Mouse (Mus musculus): ENCODE measurements around the gene Tesmin. TPM values are rescaled to one million over a fixed set of nuclear protein-coding genes. Genes with fewer than 3 reads are reported as not detected.

The Tesmin gene
- polyA plus RNA-seq, 1 experiment from 2014 or later = 0.39 TPM

DNA sequence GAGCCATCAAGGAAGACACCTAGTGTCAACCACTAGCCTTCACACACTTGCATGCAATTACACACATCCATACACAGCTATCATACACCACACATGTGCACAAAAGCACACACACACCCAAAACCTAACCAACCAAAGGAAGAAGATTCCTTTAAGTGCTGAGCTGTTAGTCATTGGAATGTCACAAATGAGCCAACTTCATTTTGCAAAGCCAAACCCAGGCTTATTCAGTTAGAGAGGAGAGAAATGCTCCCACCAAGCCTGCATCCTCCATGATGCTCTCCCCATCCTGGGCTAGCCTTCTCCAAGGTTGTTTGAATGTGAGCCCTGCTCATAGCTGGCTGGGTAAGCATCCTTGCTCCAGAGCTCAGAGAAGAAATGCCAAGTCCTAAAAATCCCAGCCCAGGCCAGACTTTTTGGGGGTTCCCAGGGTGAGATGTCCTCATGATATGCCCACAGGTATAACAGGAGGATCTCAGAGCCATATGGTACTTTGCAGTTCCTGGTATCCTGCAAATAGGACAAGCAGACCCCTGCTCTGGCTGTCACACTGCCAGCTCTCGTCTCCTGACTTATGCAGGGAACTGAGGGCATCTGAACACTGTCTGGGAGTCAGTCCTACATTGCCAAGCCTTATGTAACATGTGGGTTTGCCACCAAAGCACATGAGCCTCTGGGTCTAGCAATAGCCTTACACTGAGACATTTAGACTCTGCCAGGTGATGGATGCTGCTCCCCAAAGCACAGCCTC lies 17.0 kb downstream of the Tesmin start:
- Histone ChIP-seq H3K27ac (ENCODE audit: low read depth) (no peak overlapping the region), H3K9ac (no peak overlapping the region), H3K4me3 (ENCODE audit: low read depth, low read length) (no peak overlapping the region), H3K27me3 (ENCODE audit: insufficient read depth, low read length) (no peaks in the 10 kb centered on the region), H3K4me2 (no peak overlapping the region), H3K9me3 (ENCODE audit: low read depth, low read length) (no peaks in the 10 kb centered on the region), H3K36me3 (ENCODE audit: insufficient read depth) (no peaks in the 10 kb centered on the region), H3K4me1 (ENCODE audit: insufficient read depth) (no peaks in the 10 kb centered on the region)
- ATAC-seq (ENCODE audit: insufficient read depth) = no peak
- no peak for TF ChIP-seq CTCF (IDR thresholded peaks at IDR 0.05; ENCODE audit: low read depth)
- 50% methylated on average over 1 of the region's 1 CpGs for WGBS
- DNase-seq = no peak

DNA sequence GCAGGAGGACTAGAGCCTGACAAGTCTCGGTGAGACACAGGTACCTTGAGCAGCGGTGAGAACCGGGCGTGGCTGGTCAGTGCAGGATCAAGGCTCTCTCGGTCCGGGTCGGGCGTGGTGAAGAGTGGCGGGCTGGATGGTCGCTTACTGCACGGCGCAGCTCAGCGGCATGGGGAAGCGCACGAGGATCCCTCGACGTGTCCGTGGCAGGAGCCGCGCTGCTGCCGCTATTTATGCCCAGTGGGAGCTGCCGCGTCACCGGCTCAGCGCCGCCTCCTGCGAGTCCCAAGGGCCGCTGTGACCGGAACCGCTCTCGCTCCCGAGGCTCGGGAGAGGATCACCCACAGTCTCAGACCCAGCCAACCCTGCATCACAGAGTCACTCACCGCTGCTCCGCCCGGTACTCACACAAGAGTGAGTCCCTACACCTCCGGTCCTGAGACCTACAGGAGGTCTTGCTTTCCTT lies 25.6 kb downstream of the Tesmin start, which contains the start of gene Gal:
Gal (minus strand) TSS at position 277 of the 466 bp plus-strand sequence.
- H3K27me3 ChIP-seq (ENCODE audit: insufficient read depth, low read length) = peaks cover 20% of the 10 kb centered on the region
- WGBS = 1% methylated on average over 37 of the region's 37 CpGs

DNA sequence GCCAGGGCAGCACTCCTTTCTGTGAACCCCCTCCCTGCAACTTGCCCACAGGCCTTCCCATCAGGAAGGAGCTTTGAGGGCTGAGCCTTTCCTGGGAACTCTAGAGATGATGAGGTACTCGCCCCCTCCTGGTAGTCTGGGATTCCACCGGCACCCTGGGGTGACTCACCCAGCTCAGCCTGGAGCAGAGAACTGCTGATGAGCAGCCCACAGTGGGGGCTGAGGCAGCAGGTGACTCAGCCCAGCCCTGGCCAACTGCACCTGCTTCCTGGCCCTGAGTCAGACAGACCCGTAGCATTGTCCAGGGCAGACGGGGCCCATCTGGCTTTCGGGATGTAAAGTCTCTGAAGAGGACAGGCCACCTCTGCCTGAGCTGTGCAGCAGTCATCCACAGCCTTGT lies 30.6 kb downstream of the Tesmin start:
- no peak overlapping the region for H3K4me3 ChIP-seq (ENCODE audit: low read depth, low read length)
- H3K36me3 ChIP-seq (ENCODE audit: insufficient read depth) = no peaks in the 10 kb centered on the region
- 46% methylated on average over 5 of the region's 5 CpGs for WGBS
- DNase-seq = no peak
- H3K27me3 ChIP-seq (ENCODE audit: insufficient read depth, low read length) = peaks cover 4% of the 10 kb centered on the region; the same call in 1 of the 2 replicates
- H3K9me3 ChIP-seq (ENCODE audit: low read depth, low read length) = no peaks in the 10 kb centered on the region
- ATAC-seq (ENCODE audit: insufficient read depth) = no peak
- H3K4me1 ChIP-seq (ENCODE audit: insufficient read depth) = no peaks in the 10 kb centered on the region
- H3K4me2 ChIP-seq = no peak overlapping the region
- TF ChIP-seq CTCF (IDR thresholded peaks at IDR 0.05; ENCODE audit: low read depth) = no peak
- H3K27ac ChIP-seq (ENCODE audit: low read depth) = no peak overlapping the region
- no peak overlapping the region for H3K9ac ChIP-seq

More for the DNA sequence above, 25.6 kb downstream of the Tesmin start, which contains the start of gene Gal:
- H3K9me3 ChIP-seq (ENCODE audit: low read depth, low read length) = no peaks in the 10 kb centered on the region
- DNase-seq (peak; percentile 23), ATAC-seq (ENCODE audit: insufficient read depth) (peak; percentile 38; the same call in 1 of the 2 replicates)
- H3K27ac ChIP-seq (ENCODE audit: low read depth) = no peak within 1 kb of the TSS
- no peak within 1 kb of the TSS for H3K9ac ChIP-seq
- no peaks in the 10 kb centered on the region for H3K36me3 ChIP-seq (ENCODE audit: insufficient read depth)
- TF ChIP-seq CTCF (IDR thresholded peaks at IDR 0.05; ENCODE audit: low read depth) = no peak
- peak within 1 kb of the TSS; percentile 58 for H3K4me2 ChIP-seq
- peak within 1 kb of the TSS; percentile 29 for H3K4me3 ChIP-seq (ENCODE audit: low read depth, low read length)
- no peaks in the 10 kb centered on the region for H3K4me1 ChIP-seq (ENCODE audit: insufficient read depth)

DNA sequence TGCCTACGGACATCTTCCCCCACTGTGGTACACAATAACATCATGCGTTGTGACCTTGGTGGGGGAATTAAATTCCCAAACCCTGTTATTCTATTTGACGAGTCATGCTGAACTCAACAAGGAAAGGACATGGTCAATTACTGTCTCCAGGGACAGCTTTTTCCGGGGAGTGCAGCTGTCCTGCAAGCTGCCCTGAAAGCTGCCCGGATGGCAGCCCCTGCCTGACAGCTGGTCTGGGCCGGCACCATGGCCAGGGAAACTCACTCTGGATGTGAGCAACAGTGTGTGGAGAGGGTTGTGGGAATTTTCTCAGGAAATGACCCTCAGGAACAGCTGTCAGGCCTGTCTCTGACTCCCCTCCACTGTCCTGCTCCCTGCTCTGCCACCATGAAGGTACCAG lies 33.8 kb downstream of the Tesmin start:
- no peaks in the 10 kb centered on the region for H3K36me3 ChIP-seq (ENCODE audit: insufficient read depth)
- no peak for TF ChIP-seq CTCF (IDR thresholded peaks at IDR 0.05; ENCODE audit: low read depth)
- DNase-seq = no peak
- no peak for ATAC-seq (ENCODE audit: insufficient read depth)
- no peak overlapping the region for H3K27ac ChIP-seq (ENCODE audit: low read depth)
- no peak overlapping the region for H3K4me2 ChIP-seq
- no peak overlapping the region for H3K9ac ChIP-seq
- no peak overlapping the region for H3K4me3 ChIP-seq (ENCODE audit: low read depth, low read length)
- 65% methylated on average over 6 of the region's 6 CpGs for WGBS
- H3K27me3 ChIP-seq (ENCODE audit: insufficient read depth, low read length) = no peaks in the 10 kb centered on the region
- no peaks in the 10 kb centered on the region for H3K4me1 ChIP-seq (ENCODE audit: insufficient read depth)
- no peaks in the 10 kb centered on the region for H3K9me3 ChIP-seq (ENCODE audit: low read depth, low read length)

DNA sequence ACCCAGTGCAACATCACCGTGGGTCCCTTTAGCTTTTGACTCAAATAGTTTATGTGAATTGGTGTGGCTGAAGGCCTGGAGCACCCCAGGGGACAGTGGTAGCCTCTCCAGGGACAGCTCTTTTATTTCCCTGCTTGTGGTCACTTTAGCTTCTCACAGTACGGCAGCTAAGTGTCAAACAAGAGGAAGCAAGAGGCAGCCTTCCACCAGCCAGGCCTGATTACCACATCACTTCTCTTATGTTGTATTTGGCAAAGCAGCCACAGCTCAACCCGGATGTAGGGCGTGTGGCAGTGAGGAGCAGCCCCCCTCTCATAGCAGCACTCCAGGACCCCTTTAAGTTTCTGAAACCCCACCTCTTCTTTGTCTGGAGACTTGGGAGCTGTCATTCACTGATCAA lies 34.3 kb downstream of the Tesmin start:
- Histone ChIP-seq H3K27ac (ENCODE audit: low read depth) (no peak overlapping the region), H3K9ac (no peak overlapping the region), H3K36me3 (ENCODE audit: insufficient read depth) (no peaks in the 10 kb centered on the region), H3K4me3 (ENCODE audit: low read depth, low read length) (no peak overlapping the region), H3K27me3 (ENCODE audit: insufficient read depth, low read length) (no peaks in the 10 kb centered on the region), H3K4me2 (no peak overlapping the region), H3K9me3 (ENCODE audit: low read depth, low read length) (no peaks in the 10 kb centered on the region), H3K4me1 (ENCODE audit: insufficient read depth) (no peaks in the 10 kb centered on the region)
- DNase-seq = peak; percentile 27
- ATAC-seq (ENCODE audit: insufficient read depth) = no peak
- WGBS = 28% methylated on average over 4 of the region's 4 CpGs
- no peak for TF ChIP-seq CTCF (IDR thresholded peaks at IDR 0.05; ENCODE audit: low read depth)

DNA sequence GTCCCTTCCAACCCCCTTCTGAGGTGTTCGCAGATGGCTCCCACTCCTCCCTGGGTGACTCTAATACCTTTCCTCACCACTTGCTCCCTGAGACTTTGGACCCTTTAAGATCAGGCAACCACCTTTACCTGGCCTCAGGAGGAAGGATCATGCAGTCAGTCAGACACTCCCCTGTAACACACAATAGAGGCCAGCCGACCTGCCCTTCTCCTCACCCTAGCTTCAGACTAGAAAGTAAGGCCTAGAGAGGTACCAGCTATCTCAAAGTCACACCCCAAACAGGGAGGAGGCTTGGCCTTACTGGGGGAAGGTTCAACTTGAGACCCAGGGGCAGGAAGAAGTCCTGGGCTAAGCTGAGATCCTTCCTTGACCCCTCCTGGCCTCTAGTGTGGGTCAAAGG lies 35.6 kb downstream of the Tesmin start:
- H3K27ac ChIP-seq (ENCODE audit: low read depth) = no peak overlapping the region
- H3K9me3 ChIP-seq (ENCODE audit: low read depth, low read length) = no peaks in the 10 kb centered on the region
- 39% methylated on average over 2 of the region's 2 CpGs for WGBS
- no peaks in the 10 kb centered on the region for H3K36me3 ChIP-seq (ENCODE audit: insufficient read depth)
- H3K27me3 ChIP-seq (ENCODE audit: insufficient read depth, low read length) = no peaks in the 10 kb centered on the region
- no peaks in the 10 kb centered on the region for H3K4me1 ChIP-seq (ENCODE audit: insufficient read depth)
- DNase-seq (no peak), ATAC-seq (ENCODE audit: insufficient read depth) (no peak)
- H3K4me2 ChIP-seq = no peak overlapping the region
- H3K4me3 ChIP-seq (ENCODE audit: low read depth, low read length) = no peak overlapping the region
- no peak overlapping the region for H3K9ac ChIP-seq
- TF ChIP-seq CTCF (IDR thresholded peaks at IDR 0.05; ENCODE audit: low read depth) = no peak

DNA sequence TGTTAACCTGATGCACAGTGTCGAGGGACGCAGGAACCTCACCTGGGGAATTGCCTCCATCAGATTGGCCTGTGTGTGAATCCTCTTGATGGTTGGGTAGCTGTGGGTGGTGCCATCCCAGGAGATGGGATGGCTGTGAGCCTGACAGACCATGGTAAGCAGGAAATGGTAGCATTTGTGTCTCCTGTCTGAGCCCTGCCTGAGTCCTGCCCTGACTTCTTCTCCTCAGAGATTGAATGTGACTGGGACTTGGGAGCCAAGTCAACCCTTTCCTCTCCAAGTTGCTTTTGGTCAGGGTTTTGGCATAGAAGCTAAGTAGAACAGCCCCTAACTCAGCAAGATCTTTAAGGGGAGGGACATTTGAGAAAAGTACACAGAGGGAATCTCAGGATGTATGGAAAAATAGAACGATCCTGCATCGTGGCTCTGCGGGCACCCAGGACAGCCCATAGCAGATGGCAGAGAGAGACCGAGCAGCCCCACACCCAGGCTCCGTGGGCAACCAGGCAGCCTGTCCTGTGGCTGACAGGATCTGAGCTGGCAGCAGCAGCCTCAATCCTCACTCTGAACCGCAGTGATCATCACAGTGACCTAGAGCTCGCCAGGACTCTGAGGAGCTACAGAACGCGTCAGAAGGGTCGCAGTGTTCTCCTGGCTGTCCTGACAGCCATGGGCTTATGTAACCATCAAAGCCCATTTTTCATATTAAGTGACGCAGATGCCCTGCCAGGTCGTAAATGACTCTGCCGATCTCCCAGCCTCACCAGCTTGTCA lies 39.6 kb downstream of the Tesmin start:
- Histone ChIP-seq H3K4me2 (no peak overlapping the region), H3K4me1 (ENCODE audit: insufficient read depth) (no peaks in the 10 kb centered on the region), H3K9me3 (ENCODE audit: low read depth, low read length) (no peaks in the 10 kb centered on the region), H3K9ac (no peak overlapping the region), H3K36me3 (ENCODE audit: insufficient read depth) (no peaks in the 10 kb centered on the region), H3K4me3 (ENCODE audit: low read depth, low read length) (no peak overlapping the region), H3K27me3 (ENCODE audit: insufficient read depth, low read length) (no peaks in the 10 kb centered on the region), H3K27ac (ENCODE audit: low read depth) (no peak overlapping the region)
- 66% methylated on average over 15 of the region's 15 CpGs for WGBS
- no peak for ATAC-seq (ENCODE audit: insufficient read depth)
- no peak for DNase-seq
- TF ChIP-seq CTCF (IDR thresholded peaks at IDR 0.05; ENCODE audit: low read depth) = no peak

Measured in lung, embryonic 14.5 days (tissue).